Mouse (Mus musculus) T-cell, adult 2 months (primary cell): ENCODE results near the gene Cep70.

ENCODE experiments used
- DNase-seq: peaks from one replicate; pipeline ENCODE4 v3.0.0; 2022; ENCODE audit warnings: low spot score

The Cep70 gene

DNA sequence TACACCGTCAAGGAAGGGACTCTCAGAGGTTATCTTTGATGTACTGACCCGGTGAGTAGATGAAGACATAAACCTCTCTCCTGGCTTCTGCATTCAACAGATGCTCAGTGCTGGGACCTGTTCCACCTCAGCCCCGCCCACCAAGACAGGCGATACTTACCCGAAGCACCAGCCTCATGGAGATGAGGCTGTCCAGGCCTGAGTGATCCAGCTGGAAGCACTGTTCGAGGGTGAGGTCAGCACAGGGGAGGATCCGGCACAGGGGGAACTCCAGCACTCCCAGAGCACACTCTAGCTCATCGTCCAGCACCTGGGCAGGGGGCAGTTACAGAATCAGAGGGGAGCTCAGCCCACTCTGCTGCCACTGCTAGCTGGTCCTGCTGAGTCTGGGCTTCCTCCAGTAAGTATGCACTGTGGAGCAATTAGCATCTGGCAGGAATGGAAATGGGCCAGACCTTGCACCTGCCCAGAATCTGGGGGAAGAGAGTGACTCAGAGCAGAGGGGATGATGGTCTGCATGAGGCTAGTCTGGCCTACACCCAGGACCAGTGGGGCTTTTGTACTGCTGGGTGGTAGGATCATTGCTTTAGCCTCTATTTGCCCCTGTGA lies 76.3 kb downstream of the Cep70 start:
- no peak for DNase-seq

- no peak for DNase-seq
Measured at GRCm38 (mm10) chr9:99320006-99320405, 76.8 kb downstream of the Cep70 start.

DNA sequence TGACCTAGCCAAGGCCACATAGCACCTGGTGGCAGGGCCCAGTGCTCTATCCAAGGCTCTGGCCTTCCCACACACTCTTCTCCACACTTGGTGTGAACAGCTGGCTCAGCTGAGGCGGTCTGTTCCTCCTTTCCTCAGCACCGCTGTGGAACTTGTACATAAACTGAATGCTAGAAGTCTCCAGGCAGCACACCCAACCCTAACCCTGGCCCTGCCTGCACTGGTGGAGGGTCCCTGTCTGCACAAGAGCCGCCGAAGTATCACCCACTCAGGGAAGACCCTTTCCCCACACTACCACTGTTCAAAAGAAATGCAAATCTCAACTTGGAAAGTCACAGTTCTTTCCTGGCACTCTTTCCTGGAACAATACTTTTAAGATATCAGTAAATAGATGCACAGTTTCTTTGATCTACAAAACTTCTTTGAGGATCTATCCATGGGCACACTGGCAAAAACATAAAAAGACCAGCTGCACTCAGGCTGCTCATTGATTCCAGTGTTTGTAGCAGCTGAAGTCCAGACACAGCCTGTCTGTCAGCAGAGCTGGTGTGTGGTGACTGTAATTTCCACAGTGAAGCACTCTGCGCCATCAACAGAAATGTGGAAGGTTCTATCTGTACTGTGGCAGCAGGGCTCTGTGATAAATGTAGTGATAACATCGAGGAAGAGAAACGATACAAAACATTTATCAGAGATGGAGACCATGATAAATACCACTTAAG lies 82.2 kb downstream of the Cep70 start:
- no peak for DNase-seq

DNA sequence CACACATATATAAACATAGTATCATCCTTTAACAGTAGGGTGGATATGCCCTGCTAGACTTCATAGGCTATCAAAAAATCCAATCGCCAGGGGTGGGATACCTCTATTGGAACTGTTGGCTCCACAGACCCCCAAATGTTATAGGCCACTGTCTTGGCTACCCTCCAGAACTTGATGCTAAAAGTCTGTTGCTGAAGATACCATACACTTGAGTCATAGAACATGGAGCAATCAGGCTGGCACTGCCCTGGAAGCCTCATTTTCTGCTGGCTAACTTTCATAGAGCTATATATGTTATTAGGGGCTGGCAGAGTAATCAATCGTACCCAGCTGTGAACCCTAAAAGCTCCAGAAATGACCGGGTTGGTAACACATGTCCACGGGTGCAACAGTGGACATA lies 82.8 kb downstream of the Cep70 start:
- no peak for DNase-seq

DNA sequence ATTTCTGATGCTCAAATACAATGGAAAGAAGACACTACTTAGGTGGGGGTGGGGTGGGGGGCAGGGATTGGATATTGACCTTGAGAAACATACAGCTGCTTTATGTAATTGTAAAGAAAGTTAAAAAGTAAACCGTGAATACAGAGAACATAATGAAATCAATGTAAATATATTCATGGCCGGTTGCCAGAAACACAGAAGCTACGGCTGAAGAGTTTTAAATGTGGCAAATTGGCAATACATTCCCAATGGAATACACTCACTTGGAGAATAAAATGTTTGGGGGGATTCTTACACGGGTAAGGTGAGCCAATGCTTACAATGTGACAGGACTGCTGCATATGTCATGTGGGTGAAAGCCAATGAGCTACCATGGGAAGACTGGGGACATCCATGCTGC lies 83.7 kb downstream of the Cep70 start:
- DNase-seq: no peak

GRCm38 (mm10) chr9:99336538-99336937 lies 93.4 kb downstream of the Cep70 start:
- DNase-seq: no peak

- no peak for DNase-seq
Measured at GRCm38 (mm10) chr9:99338293-99338692, 95.1 kb downstream of the Cep70 start.

DNA sequence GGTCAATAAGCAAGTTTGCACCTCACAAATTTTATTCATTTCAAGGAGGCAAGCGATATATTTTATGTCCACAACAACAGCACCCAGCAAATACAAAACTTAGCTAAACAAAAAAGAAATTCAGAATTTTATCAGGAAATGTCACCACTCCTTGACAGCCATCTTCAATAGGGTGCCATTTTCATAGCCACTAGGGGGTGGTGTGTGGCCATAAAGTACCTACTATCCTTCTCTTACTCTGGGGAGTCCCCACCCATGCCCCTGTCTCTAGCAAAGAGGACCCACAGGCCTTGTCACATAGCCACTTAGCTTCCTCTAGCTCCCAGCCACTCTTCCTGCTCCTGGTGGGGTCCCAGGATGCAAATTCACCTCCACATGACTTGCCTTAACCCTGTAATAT lies 96.0 kb downstream of the Cep70 start:
- no peak for DNase-seq

DNA sequence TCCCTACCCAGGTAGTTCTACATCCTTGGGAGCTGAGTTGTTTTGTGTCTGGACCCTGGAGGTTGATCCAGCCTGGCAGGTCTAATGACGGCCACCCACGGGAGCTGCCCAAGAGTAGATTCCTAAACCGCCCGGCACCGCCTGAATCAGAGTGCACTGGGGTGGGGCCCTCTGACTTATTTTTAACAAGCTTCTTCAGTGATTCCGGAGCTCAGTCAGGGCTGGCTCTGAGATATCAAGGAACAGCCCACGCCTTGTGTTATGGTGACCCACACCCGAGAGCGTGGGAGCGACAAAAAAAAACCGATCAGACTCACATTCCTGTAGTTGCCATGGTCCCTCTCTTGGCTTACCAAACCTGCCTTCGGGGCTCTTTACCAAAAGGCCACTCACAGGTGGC lies 97.0 kb downstream of the Cep70 start:
- no peak for DNase-seq

GRCm38 (mm10) chr9:99341600-99341999 lies 98.4 kb downstream of the Cep70 start:
- no peak for DNase-seq

DNA sequence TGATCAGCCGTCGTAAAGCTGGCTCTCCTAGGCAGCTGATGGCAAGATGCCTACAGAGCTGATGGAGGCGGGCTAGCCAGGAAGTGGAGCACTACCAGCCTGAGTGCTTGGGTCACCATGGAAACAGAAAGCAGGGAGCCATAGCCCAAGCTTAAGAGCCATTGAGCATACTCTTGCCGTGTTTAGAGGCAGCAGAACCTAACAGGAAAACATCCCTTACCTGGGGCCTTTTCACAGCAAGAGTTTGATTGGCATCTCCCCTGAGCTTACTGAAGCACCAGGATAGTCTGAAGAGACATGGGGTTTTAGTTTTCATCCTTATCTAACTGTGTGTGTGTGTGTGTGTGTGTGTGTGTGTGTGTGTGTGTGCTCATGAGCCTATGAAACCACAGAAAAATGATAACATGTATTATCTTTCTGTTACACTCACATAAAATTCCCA lies 102.2 kb downstream of the Cep70 start:
- DNase-seq: no peak
